Mouse (Mus musculus) heart, postnatal 0 days (tissue): ENCODE measurements around the gene Csn3.

ENCODE experiments used
- CTCF ChIP-seq: IDR thresholded peaks from 2 replicates; pipeline ENCODE4 v1.5.1; 2016; ENCODE audit warnings: antibody characterized with exemption, control low read depth, low read depth
- EP300 ChIP-seq: IDR thresholded peaks from 2 replicates; pipeline ENCODE4 v1.6.1; 2016; ENCODE audit warnings: antibody characterized with exemption, low read depth

GRCm38 (mm10) chr5:87884729-87885128 lies 40.6 kb upstream of the Csn3 start, which contains the start of gene Odam:
- TF ChIP-seq CTCF: no peak
- TF ChIP-seq EP300: no peak
